Mouse (Mus musculus) layer of hippocampus, postnatal 36 days (tissue): ENCODE results near the gene Sf1. TPM values are rescaled to one million over a fixed set of nuclear protein-coding genes. Genes with fewer than 3 reads are reported as not detected.

Experiments used
- DNase-seq, 2 experiments: peaks; one replicate each; pipeline ENCODE4 v3.0.0; 2022
- total RNA-seq, 2 experiments: library from RNA; stranded (reverse); gene quantifications; 2 replicates each; pipeline ENCODE4 v1.2.3; 2021

Gene Sf1
- total RNA-seq, 2 experiments from 2014 or later = 188 to 222 TPM

DNA sequence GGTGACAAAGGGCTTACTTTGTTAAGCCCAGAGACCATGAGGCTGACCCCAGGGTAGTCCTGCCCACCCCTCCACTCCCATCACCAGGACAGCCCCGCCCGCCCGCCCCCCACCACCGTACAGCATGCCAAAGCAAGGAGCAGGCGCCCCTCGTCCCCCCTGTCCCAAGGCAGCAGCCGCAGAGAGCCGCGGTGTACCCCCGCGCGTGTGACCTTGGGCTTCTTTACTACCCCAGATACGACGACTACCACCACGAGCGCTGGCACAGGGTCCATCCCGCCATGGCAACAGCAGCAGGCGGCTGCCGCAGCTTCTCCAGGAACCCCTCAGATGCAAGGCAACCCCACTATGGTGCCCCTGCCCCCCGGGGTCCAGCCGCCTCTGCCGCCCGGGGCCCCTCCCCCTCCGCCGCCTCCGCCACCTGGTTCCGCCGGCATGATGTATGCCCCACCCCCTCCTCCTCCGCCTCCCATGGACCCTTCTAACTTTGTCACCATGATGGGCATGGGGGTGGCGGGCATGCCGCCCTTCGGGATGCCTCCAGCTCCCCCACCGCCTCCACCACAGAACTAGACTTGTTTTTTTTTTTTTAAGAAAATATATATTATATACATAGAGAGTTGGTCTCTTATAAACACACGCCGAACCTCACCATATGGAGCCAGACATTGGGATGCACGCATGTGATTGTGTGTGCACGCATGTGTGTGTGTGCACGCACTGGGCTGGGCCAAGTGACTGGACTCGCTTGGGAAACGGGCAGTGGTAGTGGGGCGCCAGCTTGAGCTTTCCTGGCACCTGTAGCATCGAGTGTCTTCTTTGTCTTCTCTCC lies 12.1 kb downstream of the Sf1 start:
- no peak for DNase-seq

GRCm38 (mm10) chr19:6376255-6376564 lies 12.7 kb downstream of the Sf1 start:
- DNase-seq = no peak

DNA sequence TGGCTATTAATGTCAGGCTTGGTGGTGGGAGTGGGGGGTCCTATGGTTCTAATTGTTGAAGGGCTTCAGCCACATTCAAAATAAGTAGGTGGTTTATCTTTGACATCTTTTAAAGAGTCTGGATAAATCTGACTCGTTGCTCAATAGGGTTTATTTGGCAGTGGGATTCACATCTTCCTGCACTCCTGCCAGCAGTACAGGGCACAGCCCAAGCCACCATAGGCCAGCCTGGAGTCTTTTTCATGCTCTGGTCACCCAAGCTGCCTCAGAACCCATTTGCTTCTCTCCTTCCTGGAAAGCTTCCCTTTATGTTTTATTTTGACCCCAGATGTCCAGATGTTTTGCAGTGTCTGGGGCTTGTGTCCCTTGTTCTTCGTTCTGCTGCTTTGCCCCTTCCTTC lies 13.2 kb downstream of the Sf1 start:
- DNase-seq = no peak

DNA sequence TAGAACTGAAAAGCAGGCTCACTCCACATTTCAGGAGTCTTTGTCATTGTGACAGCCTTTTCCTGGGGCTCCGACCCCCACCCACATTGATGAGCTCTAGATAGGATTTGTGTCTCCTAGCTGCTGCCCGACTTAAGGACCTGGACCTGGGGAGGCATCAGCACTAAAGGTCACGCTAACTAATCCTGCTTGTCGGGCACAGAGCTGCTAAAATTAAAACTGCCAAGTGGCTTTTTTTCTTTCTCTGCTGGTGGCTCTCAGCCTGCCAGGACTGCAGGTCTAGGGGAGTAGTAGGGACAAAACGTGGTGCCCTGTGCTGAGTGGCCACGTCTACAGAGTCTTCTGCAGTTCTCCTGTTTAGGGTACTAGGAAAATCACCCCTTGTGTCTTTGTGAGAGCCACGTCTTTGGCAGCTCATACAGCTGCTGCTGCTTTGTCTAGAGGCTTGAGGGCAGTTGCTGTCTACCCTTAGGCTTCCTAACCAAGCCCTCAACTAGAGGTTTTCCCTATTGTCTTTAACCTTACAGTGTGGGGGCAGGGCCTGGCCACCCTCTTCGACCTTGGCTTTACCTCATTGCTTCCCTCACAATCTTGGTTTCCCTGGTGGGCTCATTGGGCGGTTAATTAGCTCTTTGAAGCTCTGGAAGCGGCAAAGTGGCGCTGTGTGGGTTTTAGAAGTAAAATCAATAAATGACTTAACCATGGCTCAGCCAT lies 14.0 kb downstream of the Sf1 start:
- DNase-seq = no peak

GRCm38 (mm10) chr19:6380411-6381166 lies 17.1 kb downstream of the Sf1 start:
- DNase-seq = no peak

GRCm38 (mm10) chr19:6381238-6381637 lies 17.7 kb downstream of the Sf1 start:
- DNase-seq = no peak

DNA sequence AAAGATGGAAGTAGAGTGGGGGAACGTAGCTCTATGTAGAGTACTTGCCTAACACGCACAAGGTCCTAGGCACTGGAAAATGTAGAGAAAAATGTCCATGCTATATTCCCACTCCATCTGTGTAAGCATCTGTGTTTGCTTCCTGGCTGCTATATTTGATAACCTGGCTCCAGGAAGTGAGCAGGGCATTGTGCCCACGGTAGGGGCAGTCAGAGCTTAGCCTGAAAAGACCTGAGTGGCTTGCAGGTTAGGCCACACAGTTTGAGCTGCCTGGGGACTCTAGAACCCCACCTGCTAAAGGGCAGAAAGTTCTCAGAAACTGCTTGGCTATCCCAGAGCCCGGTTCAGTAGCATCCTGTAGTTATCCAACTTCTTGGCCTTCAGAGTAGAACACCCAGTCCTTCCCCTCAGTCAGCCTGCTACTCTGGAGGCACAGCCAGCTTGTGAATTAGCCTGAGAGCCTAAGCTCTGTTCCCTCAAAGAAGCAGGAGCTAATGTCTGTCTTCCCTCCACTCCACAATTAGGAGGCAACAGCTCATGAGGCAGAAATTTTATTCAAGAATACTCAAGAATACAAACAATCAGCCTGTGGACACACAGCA lies 18.9 kb downstream of the Sf1 start:
- no peak for DNase-seq

DNA sequence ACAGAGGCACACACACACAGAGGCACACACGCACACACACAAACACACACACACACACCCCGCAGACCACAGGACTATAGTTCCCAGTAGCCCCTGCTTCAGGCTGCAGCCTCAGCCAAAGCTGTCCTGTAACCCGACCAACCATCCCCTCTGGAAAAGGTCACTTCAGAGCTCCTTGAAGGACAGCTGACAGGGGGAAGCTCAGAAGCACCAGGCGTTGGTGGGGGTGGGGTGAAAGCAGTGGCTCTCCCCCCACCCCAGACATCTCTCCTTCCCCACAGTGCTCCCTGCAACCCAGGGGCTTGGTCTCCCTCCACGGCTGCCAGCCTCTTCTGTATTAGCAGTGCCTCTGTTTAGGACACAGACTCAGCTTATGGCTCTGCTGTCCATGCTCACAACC lies 20.0 kb downstream of the Sf1 start:
- DNase-seq = no peak

DNA sequence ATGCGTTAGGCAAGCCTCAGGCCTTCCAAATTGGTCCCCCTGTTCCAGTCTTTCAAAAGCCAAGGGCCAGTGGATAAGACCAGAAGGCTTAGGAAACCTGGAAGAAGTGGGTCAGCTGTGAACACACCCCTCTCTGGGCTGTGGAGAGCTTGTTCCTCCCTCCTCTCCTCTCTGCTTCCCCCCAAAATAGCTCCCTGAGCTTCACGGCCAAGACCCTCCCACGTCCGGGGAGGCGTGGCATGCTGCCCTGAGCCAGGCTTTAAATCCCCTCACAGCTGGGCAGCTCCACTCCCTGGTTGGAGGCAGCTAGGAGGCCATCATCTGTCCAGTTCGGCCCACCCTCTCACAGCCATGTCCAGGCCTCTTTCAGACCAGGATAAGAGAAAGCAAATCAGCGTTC lies 20.6 kb downstream of the Sf1 start, which contains the start of gene Pygm:
Gene Pygm, plus strand, starts transcription at position 272 of the 400 bp plus-strand sequence.
- no peak for DNase-seq

GRCm38 (mm10) chr19:6384954-6385353 lies 21.5 kb downstream of the Sf1 start:
- no peak for DNase-seq

GRCm38 (mm10) chr19:6385419-6385818 lies 21.9 kb downstream of the Sf1 start:
- no peak for DNase-seq

DNA sequence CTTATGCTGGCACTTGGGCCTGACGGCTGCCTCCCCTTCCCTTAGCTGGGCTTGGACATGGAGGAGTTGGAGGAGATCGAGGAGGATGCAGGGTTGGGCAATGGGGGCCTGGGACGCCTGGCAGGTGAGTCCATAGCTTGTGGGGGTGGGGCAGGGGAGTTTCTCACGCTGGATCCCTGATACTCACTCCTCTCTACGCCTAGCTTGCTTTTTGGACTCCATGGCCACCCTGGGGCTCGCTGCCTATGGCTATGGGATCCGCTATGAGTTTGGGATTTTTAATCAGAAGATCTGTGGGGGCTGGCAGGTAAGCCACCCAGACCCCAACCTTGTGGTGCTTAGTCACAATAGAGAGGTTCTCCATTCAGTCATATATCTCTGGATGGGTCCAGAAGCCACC lies 22.3 kb downstream of the Sf1 start:
- no peak for DNase-seq

DNA sequence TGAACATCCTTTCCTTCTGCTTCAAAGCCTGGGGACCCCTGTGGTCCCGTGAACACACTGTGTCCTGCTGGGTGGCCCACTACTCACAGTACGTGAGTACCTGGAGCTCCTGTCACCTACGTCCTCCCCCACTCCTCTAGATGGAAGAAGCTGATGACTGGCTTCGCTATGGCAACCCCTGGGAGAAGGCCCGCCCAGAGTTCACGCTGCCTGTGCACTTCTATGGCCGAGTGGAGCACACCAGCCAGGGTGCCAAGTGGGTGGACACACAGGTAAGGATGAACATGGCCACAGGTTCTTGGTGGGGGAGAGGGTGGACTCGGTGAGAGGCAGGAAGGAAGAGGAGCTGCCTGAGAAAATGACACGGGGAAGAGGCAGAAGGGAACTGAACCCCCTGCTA lies 22.7 kb downstream of the Sf1 start:
- DNase-seq = no peak

DNA sequence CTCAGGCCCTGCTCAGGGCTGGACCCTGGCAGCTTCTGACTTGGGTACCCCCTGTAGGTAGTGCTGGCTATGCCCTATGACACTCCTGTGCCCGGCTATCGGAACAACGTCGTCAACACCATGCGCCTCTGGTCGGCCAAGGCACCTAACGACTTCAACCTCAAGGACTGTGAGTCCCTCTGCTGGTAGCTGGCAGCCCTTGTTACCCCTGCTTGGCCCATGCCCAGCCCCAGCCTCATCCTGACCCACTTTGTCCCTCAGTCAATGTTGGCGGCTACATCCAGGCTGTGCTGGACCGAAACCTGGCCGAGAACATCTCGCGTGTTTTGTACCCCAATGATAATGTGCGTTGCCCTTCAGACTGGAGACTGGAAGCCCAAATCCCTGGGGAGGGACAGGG lies 24.5 kb downstream of the Sf1 start:
- DNase-seq = no peak

GRCm38 (mm10) chr19:6389803-6390202 lies 26.3 kb downstream of the Sf1 start:
- DNase-seq = no peak

DNA sequence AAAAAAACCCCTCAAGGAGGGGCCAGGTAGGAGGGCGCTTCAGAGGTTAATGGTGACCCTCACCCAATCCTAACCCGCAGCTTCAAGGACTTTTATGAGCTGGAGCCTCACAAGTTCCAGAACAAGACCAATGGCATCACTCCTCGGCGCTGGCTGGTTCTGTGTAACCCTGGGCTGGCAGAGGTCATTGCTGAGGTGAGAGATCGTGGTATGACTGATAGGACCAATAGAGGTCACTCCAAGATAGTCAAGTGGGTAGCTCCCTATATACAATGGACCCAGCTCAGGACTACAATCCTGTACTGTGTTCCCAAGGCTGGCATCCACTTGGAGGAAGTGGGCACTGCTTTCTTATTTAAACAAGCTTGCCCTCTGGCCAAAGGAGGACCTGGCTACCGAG lies 26.8 kb downstream of the Sf1 start:
- no peak for DNase-seq

DNA sequence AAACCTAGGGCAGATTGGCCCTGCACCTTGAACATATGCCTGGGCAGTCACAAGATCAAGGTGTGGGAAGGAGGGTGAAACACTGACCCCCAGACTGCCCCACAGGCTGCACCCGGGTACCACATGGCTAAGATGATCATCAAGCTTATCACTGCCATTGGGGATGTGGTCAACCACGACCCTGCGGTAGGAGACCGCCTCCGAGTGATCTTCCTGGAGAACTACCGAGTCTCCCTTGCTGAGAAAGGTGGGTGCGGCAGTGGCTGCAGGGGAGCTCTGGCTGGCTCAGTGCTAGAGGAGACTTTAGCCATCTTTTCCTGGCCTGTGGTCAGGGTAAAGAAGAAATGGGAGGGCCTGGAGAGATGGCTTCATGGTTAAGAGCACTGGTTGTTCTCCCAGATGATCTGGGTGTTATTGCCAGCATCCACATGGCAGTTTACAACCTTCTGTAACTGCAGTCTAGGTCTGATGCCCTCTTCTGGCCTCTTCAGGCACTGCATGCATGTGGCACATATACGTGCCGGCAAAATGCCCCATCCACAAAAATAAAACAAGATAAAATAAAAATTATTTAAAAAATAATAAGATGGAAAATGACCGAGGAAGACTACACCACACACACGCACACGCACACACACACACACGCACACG lies 29.4 kb downstream of the Sf1 start:
- DNase-seq = no peak

DNA sequence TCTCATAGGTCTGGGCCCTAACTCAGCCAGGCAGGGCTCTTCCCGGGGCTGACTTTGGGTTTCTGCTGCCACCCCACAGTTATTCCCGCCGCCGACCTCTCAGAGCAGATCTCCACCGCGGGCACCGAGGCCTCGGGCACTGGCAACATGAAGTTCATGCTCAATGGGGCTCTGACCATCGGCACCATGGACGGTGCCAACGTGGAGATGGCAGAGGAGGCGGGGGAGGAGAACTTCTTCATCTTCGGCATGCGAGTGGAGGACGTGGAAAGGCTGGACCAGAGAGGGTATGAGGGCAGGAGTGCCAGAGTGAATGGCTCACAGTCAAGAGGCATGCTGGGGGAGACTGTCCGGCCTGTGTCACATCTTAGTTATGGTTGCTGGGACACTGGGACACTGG lies 30.1 kb downstream of the Sf1 start:
- DNase-seq = no peak

DNA sequence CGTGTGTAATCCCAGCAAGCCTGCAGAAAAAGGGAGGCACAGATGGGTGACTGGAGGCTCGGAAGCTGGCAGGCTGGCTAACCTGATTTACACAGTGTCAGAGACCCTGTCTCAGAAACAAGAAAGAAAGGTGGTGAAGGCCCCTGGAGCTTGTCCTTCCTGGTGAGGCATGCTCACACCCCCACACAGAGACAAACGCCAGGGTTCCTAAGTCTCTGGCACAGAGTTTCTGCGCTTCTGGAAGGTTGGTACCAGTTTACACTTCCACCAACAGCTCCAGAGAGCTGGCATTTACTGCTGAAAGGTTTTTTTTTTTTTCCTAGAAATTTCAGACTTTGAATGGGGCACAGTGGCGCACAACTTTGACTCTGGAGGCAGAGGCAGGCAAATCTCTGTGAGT lies 32.7 kb downstream of the Sf1 start:
- no peak for DNase-seq

GRCm38 (mm10) chr19:6397582-6398249 lies 34.2 kb downstream of the Sf1 start:
- DNase-seq = no peak

DNA sequence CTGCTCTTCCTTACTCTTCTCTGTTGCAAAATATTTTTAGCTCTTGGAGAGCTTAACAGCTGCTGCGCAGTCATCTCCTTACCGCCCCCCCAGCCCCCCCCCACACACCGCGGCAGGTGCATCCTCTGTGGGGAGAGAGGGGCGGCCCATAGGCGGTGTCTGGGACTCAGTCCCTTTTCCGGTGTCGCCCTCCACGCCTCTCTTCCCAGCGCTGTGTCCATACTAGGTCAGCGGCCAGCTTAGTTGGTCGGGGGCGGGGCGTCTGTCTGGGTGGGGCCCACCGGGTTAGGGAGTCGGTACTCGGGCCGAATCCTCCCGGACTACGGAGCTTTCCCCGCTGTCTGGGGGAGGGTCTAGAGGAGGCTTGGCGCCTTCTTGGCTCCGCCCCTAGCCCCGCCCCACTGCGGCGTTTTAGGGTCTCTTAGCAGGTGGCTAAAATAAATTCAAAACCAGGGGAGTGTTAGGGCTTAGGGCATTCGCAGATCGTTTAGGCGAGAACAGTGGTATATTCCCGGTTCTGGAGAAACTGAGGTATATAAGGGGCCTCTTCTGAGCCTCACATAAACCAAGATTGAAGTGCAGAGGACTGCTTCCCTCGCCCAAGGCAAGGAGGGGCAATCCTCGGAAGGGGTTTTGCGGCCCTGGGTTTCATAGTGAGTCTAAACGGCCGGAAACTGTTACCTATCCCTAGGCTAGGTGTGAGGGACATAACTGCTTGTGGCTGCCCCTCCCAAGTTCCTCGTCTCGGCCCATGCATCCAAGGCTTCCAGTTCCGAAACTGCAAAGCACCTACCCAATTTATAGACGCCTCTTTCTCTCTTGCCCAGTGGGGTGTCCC lies 35.2 kb downstream of the Sf1 start:
- DNase-seq = no peak
